ENCODE assay signal across 8 mouse cellular contexts in the genomic region with DNA sequence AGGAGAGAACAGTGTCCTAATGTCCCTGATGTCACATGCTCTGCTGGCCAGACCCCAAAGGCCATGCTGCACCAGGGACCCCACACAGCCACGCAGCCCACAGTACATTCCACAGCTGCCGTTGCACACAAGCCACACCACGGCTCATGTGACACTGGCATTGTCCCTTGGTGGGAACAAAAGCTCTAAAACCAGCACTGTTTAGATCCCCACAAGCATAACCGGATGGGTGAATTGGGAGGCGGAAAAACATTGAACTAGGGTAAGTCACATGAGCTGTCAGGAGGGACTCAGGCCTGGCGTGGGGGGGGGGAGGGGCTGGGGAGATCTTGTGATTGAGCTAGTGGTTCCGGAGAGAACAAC. TPM values are rescaled to one million over a fixed set of nuclear protein-coding genes. Genes with fewer than 3 reads are reported as not detected.
A peak's percentile ranks its signal among the peaks of the same experiment; 100 is the strongest.
DNase-seq lines count a peak whose midpoint lies in the region; ATAC-seq and TF ChIP-seq lines count a peak whose summit lies in the region.

No protein-coding gene starts in this region.

- no peak overlapping the region for H3K4me2 ChIP-seq in limb, embryonic 14.5 days (replicated peaks; ENCODE audit: low read depth, low read length, severe bottlenecking)
- H3K4me2 ChIP-seq in embryonic facial prominence, embryonic 11.5 days (ENCODE audit: low read depth, low read length) = no peak overlapping the region
- no peak overlapping the region for H3K4me2 ChIP-seq in hindbrain, embryonic 14.5 days (replicated peaks)

- no peak overlapping the region for H3K4me3 ChIP-seq in limb, embryonic 14.5 days (replicated peaks; ENCODE audit: low read length)
- H3K4me3 ChIP-seq in limb, embryonic 10.5 days = no peak overlapping the region
- no peak overlapping the region for H3K4me3 ChIP-seq in embryonic facial prominence, embryonic 11.5 days (ENCODE audit: low read depth, low read length)
- no peak overlapping the region for H3K4me3 ChIP-seq in hindbrain, embryonic 14.5 days (replicated peaks; ENCODE audit: low read length)

- H3K27ac ChIP-seq in limb, embryonic 14.5 days (replicated peaks; ENCODE audit: low read depth, low read length) = no peak overlapping the region
- no peak overlapping the region for H3K27ac ChIP-seq in limb, embryonic 10.5 days
- H3K27ac ChIP-seq in embryonic facial prominence, embryonic 11.5 days (replicated peaks; ENCODE audit: low read depth, low read length) = 0 out of 2 replicates have a peak overlapping the region, but pooled peaks have one; percentile 13
- peak overlapping the region; percentile 24; the same call in 1 of the 2 replicates for H3K27ac ChIP-seq in hindbrain, embryonic 14.5 days

- DNase-seq in limb, embryonic 14.5 days (ENCODE audit: low spot score) = no peak
- no peak for DNase-seq in limb, embryonic 10.5 days (ENCODE audit: low spot score)
- peak; percentile 5 for DNase-seq in embryonic facial prominence, embryonic 11.5 days (ENCODE audit: low spot score)
- DNase-seq in hindbrain, embryonic 14.5 days (ENCODE audit: low spot score) = no peak
- DNase-seq in lung, postnatal 4 days = peak; percentile 63 to 77
- DNase-seq in ovary, postnatal 14 days (ENCODE audit: low spot score) = no peak
- DNase-seq in adipocyte (ENCODE audit: low spot score) = no peak

- peaks cover 13% of the 10 kb centered on the region; the same call in 1 of the 2 replicates for H3K4me1 ChIP-seq in limb, embryonic 14.5 days (ENCODE audit: control insufficient read depth, insufficient read depth, low read length)
- peaks cover 47% of the 10 kb centered on the region for H3K4me1 ChIP-seq in limb, embryonic 10.5 days
- peaks cover 1% of the 10 kb centered on the region for H3K4me1 ChIP-seq in embryonic facial prominence, embryonic 11.5 days (ENCODE audit: control insufficient read depth, insufficient read depth, low read length)
- peaks cover 13% of the 10 kb centered on the region for H3K4me1 ChIP-seq in hindbrain, embryonic 14.5 days (replicated peaks; ENCODE audit: control insufficient read depth, insufficient read depth, low read length)

- peaks cover 10% of the 10 kb centered on the region; the same call in 1 of the 2 replicates for H3K36me3 ChIP-seq in limb, embryonic 14.5 days (ENCODE audit: control insufficient read depth, insufficient read depth, low read length)
- peaks cover 13% of the 10 kb centered on the region for H3K36me3 ChIP-seq in limb, embryonic 10.5 days
- no peaks in the 10 kb centered on the region for H3K36me3 ChIP-seq in embryonic facial prominence, embryonic 11.5 days (replicated peaks; ENCODE audit: control insufficient read depth, insufficient read depth, low read depth, low read length)
- peaks cover 12% of the 10 kb centered on the region; the same call in 1 of the 2 replicates for H3K36me3 ChIP-seq in hindbrain, embryonic 14.5 days (replicated peaks; ENCODE audit: control insufficient read depth, insufficient read depth)

- H3K9me3 ChIP-seq in limb, embryonic 14.5 days (ENCODE audit: control insufficient read depth, low read length) = no peaks in the 10 kb centered on the region
- H3K9me3 ChIP-seq in limb, embryonic 10.5 days (replicated peaks) = no peaks in the 10 kb centered on the region
- no peaks in the 10 kb centered on the region for H3K9me3 ChIP-seq in embryonic facial prominence, embryonic 11.5 days (replicated peaks; ENCODE audit: control insufficient read depth, low read length)
- no peaks in the 10 kb centered on the region for H3K9me3 ChIP-seq in hindbrain, embryonic 14.5 days (ENCODE audit: control insufficient read depth, low read length)

- no peak for TF ChIP-seq POLR2A in limb, embryonic 14.5 days (IDR thresholded peaks at IDR 0.05; ENCODE audit: borderline replicate concordance, extremely low read depth, insufficient read depth, insufficient read length)

- peak; percentile 60; the same call in 1 of the 2 replicates for ATAC-seq in limb, embryonic 14.5 days (ENCODE audit: low FRiP score, low read depth)
- ATAC-seq in embryonic facial prominence, embryonic 11.5 days (replicated peaks; ENCODE audit: insufficient number of reproducible peaks, low FRiP score, low TSS enrichment, low read depth) = peak; percentile 45; the same call in 1 of the 2 replicates
- ATAC-seq in hindbrain, embryonic 14.5 days (ENCODE audit: low FRiP score) = 0 out of 2 replicates have a peak, but pooled peaks have one; percentile 34
- no peak for ATAC-seq in activated CD4-positive, CD25-positive, alpha-beta regulatory T cell, adult 4 months

- 56% methylated on average over 7 of the region's 7 CpGs for WGBS in limb, embryonic 14.5 days
- WGBS in limb, embryonic 10.5 days = 77% methylated on average over 7 of the region's 7 CpGs
- WGBS in embryonic facial prominence, embryonic 11.5 days = 49% methylated on average over 7 of the region's 7 CpGs
- WGBS in hindbrain, embryonic 14.5 days = 16% methylated on average over 7 of the region's 7 CpGs

- H3K9ac ChIP-seq in limb, embryonic 14.5 days (ENCODE audit: low read depth, low read length, severe bottlenecking) = no peak overlapping the region
- no peak overlapping the region for H3K9ac ChIP-seq in embryonic facial prominence, embryonic 11.5 days (replicated peaks; ENCODE audit: low read length)
- H3K9ac ChIP-seq in hindbrain, embryonic 14.5 days = no peak overlapping the region

- no peaks in the 10 kb centered on the region for H3K27me3 ChIP-seq in limb, embryonic 14.5 days (ENCODE audit: control insufficient read depth, insufficient read depth, low read length)
- H3K27me3 ChIP-seq in limb, embryonic 10.5 days (ENCODE audit: low read depth, poor library complexity, severe bottlenecking) = no peaks in the 10 kb centered on the region
- no peaks in the 10 kb centered on the region for H3K27me3 ChIP-seq in embryonic facial prominence, embryonic 11.5 days (ENCODE audit: control insufficient read depth, insufficient read depth, low read length)
- H3K27me3 ChIP-seq in hindbrain, embryonic 14.5 days (ENCODE audit: control insufficient read depth, insufficient read depth, low read length) = no peaks in the 10 kb centered on the region

RNA-seq across cellular contexts. Expression of gene Cerk, which starts 17.5 kb away (rescaled TPM):
- polyA plus RNA-seq in limb, embryonic 14.5 days (2012; rRNA removed) = 20.4 and 23.3 TPM in 2 replicates
- polyA plus RNA-seq in limb, embryonic 14.5 days (2014; fragmentation: Nextera tagmentation; extraction: Ambion mirVana) = 18.0 and 19.7 TPM in 2 replicates
- polyA plus RNA-seq in limb, embryonic 10.5 days (2016; fragmentation: Nextera tagmentation; extraction: Ambion mirVana) = 10.5 and 13.8 TPM in 2 replicates
- 16.3 and 17.6 TPM in 2 replicates for polyA plus RNA-seq in embryonic facial prominence, embryonic 11.5 days (2014; fragmentation: Nextera tagmentation; extraction: Ambion mirVana)
- polyA plus RNA-seq in hindbrain, embryonic 14.5 days (2014; fragmentation: Nextera tagmentation; extraction: Ambion mirVana) = 28.3 and 31.1 TPM in 2 replicates
- polyA plus RNA-seq in activated CD4-positive, CD25-positive, alpha-beta regulatory T cell, adult 4 months (2017; shearing (Covaris generic)) = 1 to 10 TPM; 5.1 to 5.7 TPM

RNA-seq across cellular contexts. Expression of gene Tbc1d22a, which starts 45.8 kb away (rescaled TPM):
- polyA plus RNA-seq in limb, embryonic 14.5 days (2012; rRNA removed) = 15.5 and 21.3 TPM in 2 replicates
- polyA plus RNA-seq in limb, embryonic 14.5 days (2014; fragmentation: Nextera tagmentation; extraction: Ambion mirVana) = 8.7 and 10.3 TPM in 2 replicates
- 11.2 and 12.0 TPM in 2 replicates for polyA plus RNA-seq in limb, embryonic 10.5 days (2016; fragmentation: Nextera tagmentation; extraction: Ambion mirVana)
- polyA plus RNA-seq in embryonic facial prominence, embryonic 11.5 days (2014; fragmentation: Nextera tagmentation; extraction: Ambion mirVana) = 6.2 and 7.6 TPM in 2 replicates
- polyA plus RNA-seq in hindbrain, embryonic 14.5 days (2014; fragmentation: Nextera tagmentation; extraction: Ambion mirVana) = 9.9 and 10.7 TPM in 2 replicates
- 10 to 100 TPM; 10.6 to 13.1 TPM for polyA plus RNA-seq in activated CD4-positive, CD25-positive, alpha-beta regulatory T cell, adult 4 months (2017; shearing (Covaris generic))

Comparison
In these comparisons a context has a peak if more than half of its experiments do, and no peak if none do; other contexts are left out.
1. DNase-seq: peak in embryonic facial prominence, embryonic 11.5 days (single experiment) and lung, postnatal 4 days (2 of 2); none in limb, embryonic 14.5 days (single experiment), limb, embryonic 10.5 days (single experiment), hindbrain, embryonic 14.5 days (single experiment), ovary, postnatal 14 days (single experiment) and adipocyte (single experiment).
2. H3K27ac ChIP-seq: peak in embryonic facial prominence, embryonic 11.5 days (single experiment) and hindbrain, embryonic 14.5 days (single experiment); none in limb, embryonic 14.5 days (single experiment) and limb, embryonic 10.5 days (single experiment).